Mouse (Mus musculus): Measurements from ENCODE around the gene Stpg1.

Stpg1 gene

GRCm38 (mm10) chr4:135494521-135495396 lies at the start of gene Stpg1, which contains the start of gene Nipal3:
Gene Stpg1, plus strand, starts transcription at chr4:135494790.
Gene Nipal3, minus strand, starts transcription at chr4:135495038.
- in situ Hi-C loops (cut with MboI, MseI), result loop anchor here (5.0 kb wide), 1 partner anchor 107 kb away; no protein-coding TSS in a partner anchor

GRCm38 (mm10) chr4:135451360-135452015 lies 43.1 kb upstream of the Stpg1 start:
- in situ Hi-C loops (cut with MboI, MseI), result no loop called here

- in situ Hi-C loops (cut with MboI, MseI), result no loop called here
These were observed 41.4 kb upstream of the Stpg1 start for GRCm38 (mm10) chr4:135453164-135453563.

- in situ Hi-C loops (cut with MboI, MseI), result no loop called here
These were observed 41.0 kb upstream of the Stpg1 start for GRCm38 (mm10) chr4:135453572-135453971.

- in situ Hi-C loops (cut with MboI, MseI), result no loop called here
These were observed 31.2 kb upstream of the Stpg1 start for GRCm38 (mm10) chr4:135463406-135463805.

- in situ Hi-C loops (cut with MboI, MseI), result no loop called here
These were observed 16.7 kb upstream of the Stpg1 start for GRCm38 (mm10) chr4:135477851-135478250.

- in situ Hi-C loops (cut with MboI, MseI), result no loop called here
These were observed 14.2 kb upstream of the Stpg1 start for GRCm38 (mm10) chr4:135480370-135480769.

GRCm38 (mm10) chr4:135485086-135485485 lies 9.5 kb upstream of the Stpg1 start:
- in situ Hi-C loops (cut with MboI, MseI), result no loop called here

- in situ Hi-C loops (cut with MboI, MseI), result no loop called here
These were observed 8.2 kb upstream of the Stpg1 start for GRCm38 (mm10) chr4:135486352-135486751.

- in situ Hi-C loops (cut with MboI, MseI), result no loop called here
These were observed 5.3 kb upstream of the Stpg1 start for GRCm38 (mm10) chr4:135489256-135489655.

- in situ Hi-C loops (cut with MboI, MseI), result loop anchor here (5.0 kb wide), 1 partner anchor 106 kb away; no protein-coding TSS in a partner anchor
These were observed 1.3 kb upstream of the Stpg1 start for GRCm38 (mm10) chr4:135493271-135493670.

- in situ Hi-C loops (cut with MboI, MseI), result loop anchor here (5.0 kb wide), 1 partner anchor 107 kb away; no protein-coding TSS in a partner anchor
These were observed 684 bp upstream of the Stpg1 start for GRCm38 (mm10) chr4:135493691-135494520.

- in situ Hi-C loops (cut with MboI, MseI), result no loop called here
These were observed 804 bp downstream of the Stpg1 start for GRCm38 (mm10) chr4:135495397-135495791.

- in situ Hi-C loops (cut with MboI, MseI), result no loop called here
These were observed 1.2 kb downstream of the Stpg1 start for GRCm38 (mm10) chr4:135495810-135496209.

- in situ Hi-C loops (cut with MboI, MseI), result no loop called here
These were observed 3.5 kb downstream of the Stpg1 start for GRCm38 (mm10) chr4:135498136-135498535.

- in situ Hi-C loops (cut with MboI, MseI), result no loop called here
These were observed 5.2 kb downstream of the Stpg1 start for GRCm38 (mm10) chr4:135499831-135500230.

GRCm38 (mm10) chr4:135501587-135501986 lies 7.0 kb downstream of the Stpg1 start:
- in situ Hi-C loops (cut with MboI, MseI), result no loop called here

GRCm38 (mm10) chr4:135505794-135506193 lies 11.2 kb downstream of the Stpg1 start:
- in situ Hi-C loops (cut with MboI, MseI), result no loop called here

GRCm38 (mm10) chr4:135507547-135508350 lies 13.2 kb downstream of the Stpg1 start:
- in situ Hi-C loops (cut with MboI, MseI), result no loop called here

GRCm38 (mm10) chr4:135508419-135509039 lies 13.9 kb downstream of the Stpg1 start:
- in situ Hi-C loops (cut with MboI, MseI), result no loop called here
